Comparison of ENCODE assay signal across 8 mouse cellular contexts in genomic region chr13:58384779-58385546, GRCm38 (mm10). TPM values are rescaled to one million over a fixed set of nuclear protein-coding genes. Genes with fewer than 3 reads are reported as not detected.
DNase-seq lines count a peak whose midpoint lies in the region; ATAC-seq and TF ChIP-seq lines count a peak whose summit lies in the region.

TSS of gene 2210016F16Rik (minus strand) at chr13:58385225.

- peak; percentile 69 for ATAC-seq in hindbrain, embryonic 14.5 days (ENCODE audit: low FRiP score)
- ATAC-seq in megakaryocyte, adult 5-6 weeks (ENCODE audit: poor library complexity, severe bottlenecking) = peak; percentile 70

- no peak within 1 kb of the TSS for H3K27ac ChIP-seq in hindbrain, embryonic 14.5 days
- H3K27ac ChIP-seq in left cerebral cortex, adult 2 months = peak within 1 kb of the TSS; percentile 1; the same call in 1 of the 2 replicates

- peaks cover 39% of the 10 kb centered on the region for H3K36me3 ChIP-seq in hindbrain, embryonic 14.5 days (replicated peaks; ENCODE audit: control insufficient read depth, insufficient read depth)

- peak; percentile 49 for DNase-seq in T-cell, adult 2 months (ENCODE audit: low spot score)
- DNase-seq in cerebellum, postnatal 36 days = peak; percentile 44 to 47
- DNase-seq in gastrocnemius, adult 18-20 months (ENCODE audit: low spot score) = peak; percentile 50
- DNase-seq in hindbrain, embryonic 14.5 days (ENCODE audit: low spot score) = peak; percentile 72
- DNase-seq in left cerebral cortex, adult 2 months (ENCODE audit: extremely low spot score in 1 of 2, low spot score in 2 of 2) = peak; percentile 41 to 45
- peak; percentile 43 for DNase-seq in retina, postnatal 7 days (ENCODE audit: low read depth, low spot score)
- peak; percentile 67 for DNase-seq in urinary bladder, adult 2 months (ENCODE audit: low spot score)

- peak within 1 kb of the TSS; percentile 71 for H3K9ac ChIP-seq in hindbrain, embryonic 14.5 days

- WGBS in hindbrain, embryonic 14.5 days = 4% methylated on average over 80 of the region's 80 CpGs

- H3K9me3 ChIP-seq in hindbrain, embryonic 14.5 days (ENCODE audit: control insufficient read depth, low read length) = peaks cover 15% of the 10 kb centered on the region

- no peaks in the 10 kb centered on the region for H3K27me3 ChIP-seq in hindbrain, embryonic 14.5 days (ENCODE audit: control insufficient read depth, insufficient read depth, low read length)

- H3K4me2 ChIP-seq in hindbrain, embryonic 14.5 days (replicated peaks) = peak within 1 kb of the TSS; percentile 87

- H3K4me3 ChIP-seq in hindbrain, embryonic 14.5 days (replicated peaks; ENCODE audit: low read length) = peak within 1 kb of the TSS; percentile 67
- H3K4me3 ChIP-seq in left cerebral cortex, adult 2 months = peak within 1 kb of the TSS; percentile 81

- intact Hi-C loops in left cerebral cortex, adult 2 months (cut with DNase I) = loop anchor here (5.0 kb wide), 1 partner anchor 157 kb away; no protein-coding TSS in a partner anchor

- no peak; the same call in 1 of the 2 replicates for TF ChIP-seq CTCF in left cerebral cortex, adult 2 months (IDR thresholded peaks at IDR 0.05)

- H3K4me1 ChIP-seq in hindbrain, embryonic 14.5 days (replicated peaks; ENCODE audit: control insufficient read depth, insufficient read depth, low read length) = peaks cover 3% of the 10 kb centered on the region; the same call in 1 of the 2 replicates

RNA-seq across cellular contexts. Expression of gene 2210016F16Rik, which starts in this region (rescaled TPM):
- total RNA-seq in gastrocnemius, adult 18-20 months (2021) = 1 to 10 TPM; 6.2 to 6.7 TPM
- 25.6 and 26.3 TPM in 2 replicates for polyA plus RNA-seq in hindbrain, embryonic 14.5 days (2014; fragmentation: Nextera tagmentation; extraction: Ambion mirVana)
- 1 to 10 TPM; 7.1 to 7.4 TPM for total RNA-seq in left cerebral cortex, adult 2 months (2021)
- total RNA-seq in megakaryocyte, adult 5-6 weeks (2015) = 20.8 and 21.8 TPM in 2 replicates
- 12.3 and 12.6 TPM in 2 replicates for total RNA-seq in megakaryocyte, adult 5-6 weeks (2017)
- polyA plus RNA-seq in urinary bladder, adult 2 months (2012; rRNA removed) = 22.3 and 24.8 TPM in 2 replicates
